Mouse (Mus musculus) hindbrain, embryonic 10.5 days (tissue): Measurements from ENCODE around the gene Rcl1. TPM values are rescaled to one million over a fixed set of nuclear protein-coding genes. Genes with fewer than 3 reads are reported as not detected.

Experiments used
- DNase-seq: peaks from one replicate; pipeline ENCODE4 v3.0.0-alpha.2; 2017; ENCODE audit warnings: low spot score
- H3K27ac ChIP-seq: fragments of 300-500 bp; sonication (generic); 2 replicates; pipeline ENCODE4 v1.5.1; 2016; ENCODE audit warnings: mild to moderate bottlenecking, moderate library complexity
- H3K27me3 ChIP-seq: fragments of 300-500 bp; sonication (generic); 2 replicates; pipeline ENCODE4 v1.6.1; 2016; ENCODE audit warnings: mild to moderate bottlenecking; ENCODE audit not compliant: poor library complexity, insufficient read depth, severe bottlenecking
- H3K36me3 ChIP-seq: fragments of 300-500 bp; sonication (generic); 2 replicates; pipeline ENCODE4 v1.6.1; 2016; ENCODE audit warnings: mild to moderate bottlenecking, moderate library complexity
- H3K4me1 ChIP-seq: fragments of 300-500 bp; sonication (generic); replicated peaks from 2 replicates; pipeline ENCODE4 v1.6.1; 2016; ENCODE audit warnings: mild to moderate bottlenecking
- H3K4me3 ChIP-seq: fragments of 300-500 bp; sonication (generic); 2 replicates; pipeline ENCODE4 v1.5.1; 2016; ENCODE audit warnings: mild to moderate bottlenecking, moderate library complexity
- H3K9me3 ChIP-seq: fragments of 300-500 bp; sonication (generic); 2 replicates; pipeline ENCODE4 v1.6.1; 2016; ENCODE audit warnings: mild to moderate bottlenecking, moderate library complexity
- WGBS: fragments of 180-500 bp; shearing (Covaris S2); methylation state at CpG from one replicate; pipeline ENCODE4 v1.1.7; 2016; 5-methylcytosine and 5-hydroxymethylcytosine counted together
- polyA plus RNA-seq: library from polyadenylated mRNA; unstranded; fragments of >200 nt; fragmentation: Nextera tagmentation; extraction: Ambion mirVana; gene quantifications from 2 replicates; pipeline ENCODE4 v1.2.1, GENCODE M21; 2016

The Rcl1 gene
- polyA plus RNA-seq, 1 experiment from 2014 or later = 57.5 TPM

DNA sequence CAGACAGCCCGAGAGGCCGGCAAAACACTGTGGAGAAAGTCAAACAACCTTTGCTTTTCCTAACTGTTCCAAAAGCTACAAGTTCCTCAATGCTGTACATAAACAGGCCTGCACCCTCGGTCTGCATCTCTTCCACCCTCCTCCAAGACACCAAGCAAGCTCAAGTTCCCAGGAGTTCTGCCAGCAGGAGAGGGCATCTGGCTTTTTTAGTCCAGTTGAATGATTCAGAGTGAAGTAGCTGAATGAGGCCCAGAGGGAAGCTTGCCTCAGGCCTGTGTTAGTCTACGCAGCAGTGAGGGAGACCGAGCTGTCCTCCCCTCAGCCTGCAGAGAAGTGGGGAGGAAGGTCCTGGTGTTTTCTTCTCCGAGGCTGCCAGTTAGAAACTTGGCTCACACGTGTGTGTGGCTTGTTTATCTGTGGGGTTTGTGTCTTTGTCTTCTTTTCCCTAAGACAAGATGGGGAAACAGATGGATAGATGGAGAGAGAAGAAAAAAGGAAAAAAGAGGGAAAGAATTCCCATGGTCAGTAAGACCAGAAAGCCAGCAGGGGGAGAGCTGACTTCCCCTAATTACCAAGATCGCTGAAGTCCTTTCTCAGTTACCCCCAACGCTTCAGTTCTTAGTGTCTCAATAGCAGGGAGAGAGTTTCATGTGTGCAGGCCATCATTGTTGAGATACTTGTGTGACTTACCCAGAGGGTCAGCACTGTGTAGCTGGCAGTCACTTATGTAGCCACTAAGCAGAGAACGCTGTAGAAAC, 38.7 kb downstream of the Rcl1 start:
- Histone ChIP-seq H3K9me3 (no peaks in the 10 kb centered on the region), H3K4me3 (no peak overlapping the region), H3K27ac (no peak overlapping the region), H3K36me3 (peaks cover 54% of the 10 kb centered on the region), H3K4me1 (no peaks in the 10 kb centered on the region), H3K27me3 (no peaks in the 10 kb centered on the region)
- WGBS = 85% methylated on average over 10 of the region's 10 CpGs
- DNase-seq = no peak

DNA sequence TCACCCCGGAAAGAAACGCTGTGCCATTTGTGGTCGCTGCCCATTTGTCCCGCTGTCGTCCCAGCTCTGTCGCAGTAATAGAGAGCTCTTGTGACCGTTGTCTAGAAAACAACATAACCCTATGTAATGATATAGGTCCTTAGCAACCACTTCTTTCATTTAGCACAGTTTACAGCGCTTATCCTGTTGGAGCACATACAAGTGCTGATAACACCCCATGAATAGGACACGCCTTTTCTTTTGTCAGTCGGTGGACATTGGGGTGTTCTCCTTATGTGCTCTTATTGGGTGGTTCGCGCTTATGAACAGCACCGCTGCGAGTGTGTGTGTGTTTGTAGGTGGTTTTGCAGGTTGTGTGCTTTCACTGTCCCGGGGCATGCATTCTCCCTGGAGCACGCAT, 39.8 kb downstream of the Rcl1 start:
- Histone ChIP-seq H3K27ac (no peak overlapping the region), H3K4me3 (no peak overlapping the region), H3K36me3 (peaks cover 56% of the 10 kb centered on the region), H3K4me1 (no peaks in the 10 kb centered on the region), H3K27me3 (no peaks in the 10 kb centered on the region), H3K9me3 (no peaks in the 10 kb centered on the region)
- DNase-seq = no peak
- 95% methylated on average over 16 of the region's 16 CpGs for WGBS

DNA sequence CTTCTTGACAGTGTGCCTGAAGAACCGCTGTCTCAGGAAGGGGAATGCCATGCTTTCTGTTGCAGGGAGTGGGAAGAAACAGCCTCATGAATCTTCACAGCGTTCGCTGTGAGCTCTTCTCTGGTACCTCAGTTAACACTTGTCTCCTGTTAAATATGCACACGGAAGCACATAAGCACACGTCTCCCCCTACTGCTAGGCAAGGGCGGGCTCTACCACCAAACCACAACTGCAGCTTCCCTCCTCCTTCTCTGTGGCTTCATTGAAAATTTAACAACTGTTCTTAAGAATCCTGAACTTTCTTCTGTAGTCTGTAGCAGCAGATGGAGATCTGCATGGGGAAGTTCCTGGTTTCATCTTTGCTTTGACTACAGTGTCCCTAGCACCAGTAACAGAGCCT, 41.1 kb downstream of the Rcl1 start:
- Histone ChIP-seq H3K4me3 (no peak overlapping the region), H3K9me3 (no peaks in the 10 kb centered on the region), H3K4me1 (no peaks in the 10 kb centered on the region), H3K27ac (no peak overlapping the region), H3K27me3 (no peaks in the 10 kb centered on the region), H3K36me3 (peaks cover 56% of the 10 kb centered on the region)
- 90% methylated on average over 6 of the region's 6 CpGs for WGBS
- no peak for DNase-seq

DNA sequence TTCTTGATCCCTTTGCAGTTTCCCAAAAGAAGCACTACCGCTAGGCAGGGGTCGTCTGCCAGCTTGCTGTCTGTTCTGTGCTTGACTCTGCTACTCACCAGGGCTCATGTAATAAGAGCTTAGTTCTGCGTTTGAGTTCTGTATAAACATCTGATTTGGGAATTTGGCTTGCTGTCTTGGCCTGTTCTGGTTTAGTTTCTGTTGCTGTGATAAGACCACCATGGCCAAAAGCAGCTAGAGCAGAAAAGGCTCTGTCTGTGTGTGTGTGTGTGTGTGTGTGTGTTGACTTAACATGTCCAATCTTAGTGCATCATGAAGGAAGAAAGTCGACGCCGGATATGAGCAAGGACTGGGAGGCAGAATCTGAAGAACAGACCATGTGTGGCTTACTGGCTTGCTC, 44.2 kb downstream of the Rcl1 start:
- Histone ChIP-seq H3K9me3 (no peaks in the 10 kb centered on the region), H3K4me1 (0 out of 2 replicates have a peak, but pooled peaks cover 8% of the 10 kb centered on the region), H3K27me3 (no peaks in the 10 kb centered on the region), H3K27ac (no peak overlapping the region), H3K36me3 (peaks cover 40% of the 10 kb centered on the region), H3K4me3 (no peak overlapping the region)
- 91% methylated on average over 6 of the region's 6 CpGs for WGBS
- no peak for DNase-seq

DNA sequence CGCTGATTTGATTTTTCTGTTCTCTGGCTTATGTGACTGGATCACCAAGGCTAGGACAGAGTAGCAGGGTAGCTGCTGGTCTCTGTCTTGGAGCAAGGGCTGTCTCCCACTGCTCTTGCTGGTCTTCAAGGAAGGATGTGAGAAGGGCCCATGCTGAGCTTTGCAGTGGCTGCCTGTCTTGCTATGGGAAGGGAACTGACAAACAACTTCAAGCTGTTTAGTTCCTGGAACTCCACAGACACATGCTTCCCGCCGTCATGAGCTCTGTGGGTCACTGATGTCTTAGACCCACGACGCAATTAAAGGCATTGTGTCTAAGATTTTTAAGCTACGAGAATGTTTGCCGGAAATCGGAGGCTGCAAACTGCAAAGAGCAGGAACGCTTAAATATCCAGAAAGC, 45.6 kb downstream of the Rcl1 start:
- H3K36me3 ChIP-seq = peaks cover 40% of the 10 kb centered on the region
- H3K27me3 ChIP-seq = no peaks in the 10 kb centered on the region
- H3K9me3 ChIP-seq = no peaks in the 10 kb centered on the region
- H3K4me1 ChIP-seq = 0 out of 2 replicates have a peak, but pooled peaks cover 8% of the 10 kb centered on the region
- no peak overlapping the region for H3K4me3 ChIP-seq
- WGBS = 85% methylated on average over 9 of the region's 9 CpGs
- H3K27ac ChIP-seq = no peak overlapping the region
- no peak for DNase-seq

DNA sequence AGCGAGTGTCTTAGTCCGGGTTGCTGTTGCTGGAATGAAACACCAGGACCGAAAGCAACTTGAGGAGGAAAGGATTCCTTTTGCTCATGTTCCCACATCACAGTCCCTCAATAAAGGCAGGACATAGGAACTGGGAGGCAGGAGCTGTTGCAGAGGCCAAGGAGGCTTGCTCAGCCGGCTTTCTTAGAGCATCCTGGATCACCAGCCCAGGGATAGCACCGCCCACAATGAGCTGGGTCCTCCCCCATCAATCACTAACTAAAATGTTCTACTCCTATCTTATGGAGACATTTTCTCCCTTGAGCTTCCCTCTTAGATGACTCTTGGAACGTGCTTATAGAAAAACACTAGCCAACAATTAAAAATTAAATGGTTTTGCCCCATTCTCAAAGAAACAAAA, 48.4 kb downstream of the Rcl1 start:
- Histone ChIP-seq H3K27me3 (no peaks in the 10 kb centered on the region), H3K4me1 (0 out of 2 replicates have a peak, but pooled peaks cover 8% of the 10 kb centered on the region), H3K36me3 (peaks cover 23% of the 10 kb centered on the region), H3K9me3 (no peaks in the 10 kb centered on the region), H3K27ac (no peak overlapping the region), H3K4me3 (no peak overlapping the region)
- no peak for DNase-seq
- 65% methylated on average over 6 of the region's 6 CpGs for WGBS

DNA sequence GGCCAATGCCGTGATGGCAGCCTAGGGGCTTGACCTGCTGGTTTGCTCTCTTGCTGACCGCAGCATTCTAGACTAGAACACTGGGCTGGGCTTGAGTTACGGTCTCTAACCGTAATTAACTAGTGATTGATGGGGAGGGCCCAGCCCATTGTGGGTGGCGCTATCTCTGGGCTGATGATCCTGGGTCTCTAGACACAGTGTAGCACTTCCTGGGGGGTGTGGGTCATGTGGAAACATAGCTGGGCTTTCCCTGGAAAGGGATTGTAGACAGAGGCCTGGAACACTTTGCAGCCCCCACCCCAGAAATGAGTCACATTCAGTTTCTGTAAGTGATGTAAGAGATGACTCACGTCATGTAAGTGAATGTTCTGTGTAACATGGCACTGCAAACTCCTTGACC, 48.9 kb downstream of the Rcl1 start:
- WGBS = 67% methylated on average over 6 of the region's 6 CpGs

DNA sequence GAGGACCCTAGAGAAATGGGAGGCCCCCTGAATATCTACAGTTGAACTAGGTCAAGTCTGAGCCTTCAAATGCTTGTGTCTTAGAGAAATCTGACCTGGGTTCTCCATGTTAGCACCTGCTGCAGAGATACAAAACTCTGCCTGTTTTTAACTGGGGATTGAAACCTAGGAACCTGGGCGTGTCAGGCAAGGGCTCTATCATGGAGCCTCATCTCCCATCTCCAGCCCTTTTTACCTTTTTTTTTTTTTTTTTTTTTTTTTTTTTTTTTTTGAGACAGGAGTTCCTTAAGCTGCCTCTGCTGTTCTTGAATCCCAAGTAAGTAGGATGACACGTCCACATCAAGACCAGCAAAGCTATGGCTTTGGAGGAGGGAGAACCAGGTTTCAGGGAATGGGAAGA, 50.3 kb downstream of the Rcl1 start:
- Histone ChIP-seq H3K4me3 (no peak overlapping the region), H3K27me3 (no peaks in the 10 kb centered on the region), H3K36me3 (0 out of 2 replicates have a peak, but pooled peaks cover 4% of the 10 kb centered on the region), H3K4me1 (0 out of 2 replicates have a peak, but pooled peaks cover 8% of the 10 kb centered on the region), H3K9me3 (no peaks in the 10 kb centered on the region), H3K27ac (no peak overlapping the region)
- WGBS = 88% methylated on average over 2 of the region's 2 CpGs
- DNase-seq = no peak

More for the DNA sequence above, 48.9 kb downstream of the Rcl1 start:
- Histone ChIP-seq H3K27ac (no peak overlapping the region), H3K27me3 (no peaks in the 10 kb centered on the region), H3K4me3 (no peak overlapping the region), H3K9me3 (no peaks in the 10 kb centered on the region), H3K4me1 (0 out of 2 replicates have a peak, but pooled peaks cover 8% of the 10 kb centered on the region), H3K36me3 (peaks cover 18% of the 10 kb centered on the region)
- DNase-seq = no peak

DNA sequence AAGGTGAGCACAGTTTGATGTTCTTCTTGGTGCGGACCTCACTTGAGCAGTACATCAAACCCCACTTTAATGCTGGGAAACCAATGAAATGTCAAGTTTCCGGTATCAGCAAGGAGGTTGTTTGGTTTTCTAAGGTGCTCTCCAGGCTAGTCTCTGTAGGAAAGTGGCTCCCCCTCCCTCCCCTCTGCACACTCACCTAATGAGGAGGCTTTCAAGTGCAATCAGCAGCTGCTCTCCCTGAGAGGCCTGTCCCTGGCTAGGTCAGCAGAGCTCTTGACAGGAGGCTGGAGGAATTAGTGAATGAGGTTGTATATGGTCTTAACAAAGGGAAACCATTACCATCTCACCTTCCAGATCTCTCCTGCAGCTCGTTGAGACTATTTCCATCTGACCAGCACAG, 54.4 kb downstream of the Rcl1 start:
- WGBS = 80% methylated on average over 3 of the region's 3 CpGs
- Histone ChIP-seq H3K27ac (no peak overlapping the region), H3K4me1 (no peaks in the 10 kb centered on the region), H3K4me3 (no peak overlapping the region), H3K36me3 (no peaks in the 10 kb centered on the region), H3K9me3 (no peaks in the 10 kb centered on the region), H3K27me3 (no peaks in the 10 kb centered on the region)
- no peak for DNase-seq

DNA sequence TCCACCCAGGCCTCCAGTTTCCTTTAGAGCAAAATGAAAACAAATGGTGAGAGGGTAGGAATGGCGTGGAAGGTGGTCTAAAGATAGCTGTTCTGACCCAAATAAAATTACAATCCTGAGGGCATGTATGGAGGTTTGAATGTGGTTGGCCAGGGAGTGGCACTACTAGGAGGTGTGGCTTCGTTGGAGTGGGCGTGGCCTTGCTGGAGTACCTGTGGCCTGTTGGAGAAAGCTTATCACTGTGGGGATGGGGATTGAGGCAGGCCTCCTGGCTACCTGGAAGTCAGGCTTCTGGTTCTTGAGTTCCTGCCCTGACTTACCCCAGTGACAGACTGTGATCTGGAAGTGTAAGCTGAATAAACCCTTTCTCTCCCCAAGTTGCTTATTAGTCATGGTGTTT, 55.2 kb downstream of the Rcl1 start:
- no peaks in the 10 kb centered on the region for H3K36me3 ChIP-seq
- no peaks in the 10 kb centered on the region for H3K4me1 ChIP-seq
- no peaks in the 10 kb centered on the region for H3K27me3 ChIP-seq
- 55% methylated on average over 3 of the region's 3 CpGs for WGBS
- H3K27ac ChIP-seq = no peak overlapping the region
- DNase-seq = no peak
- H3K4me3 ChIP-seq = no peak overlapping the region
- H3K9me3 ChIP-seq = no peaks in the 10 kb centered on the region

DNA sequence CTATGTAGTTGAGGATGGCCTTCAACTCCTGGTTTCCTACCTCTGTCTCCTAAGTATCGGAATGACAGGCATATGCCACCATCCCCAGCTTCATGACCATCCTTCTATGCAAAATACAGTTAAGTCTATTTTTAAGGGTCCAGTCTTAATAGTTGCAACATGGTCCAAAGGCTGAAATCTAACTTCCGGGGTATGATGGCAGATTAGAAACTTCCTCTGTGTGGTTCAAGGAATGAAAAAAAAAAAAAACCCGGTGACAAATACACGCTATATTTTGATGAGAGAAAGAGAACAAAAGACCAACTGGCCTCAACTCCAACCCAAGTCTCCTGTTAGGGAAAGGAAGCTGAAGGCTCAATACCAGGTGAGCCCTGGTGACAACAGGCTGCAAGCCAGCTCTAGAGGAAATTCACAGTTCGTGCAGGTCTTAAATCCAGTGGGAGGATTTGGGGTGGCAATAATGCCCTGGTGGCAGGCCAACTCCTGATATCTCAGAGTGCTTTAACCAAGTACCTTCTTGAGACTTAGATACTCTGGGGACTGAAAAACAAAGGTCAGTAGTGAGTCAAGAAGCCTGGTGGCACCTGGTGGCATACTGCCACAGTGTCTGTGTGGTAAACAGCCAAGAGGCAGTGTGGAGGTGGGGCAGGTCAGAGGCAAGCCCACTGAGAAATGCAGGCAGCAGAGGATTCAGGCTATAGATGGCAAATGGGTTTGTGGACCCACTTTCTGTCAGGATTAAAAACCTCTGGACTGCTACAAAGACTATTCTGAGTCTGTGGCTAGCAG, 56.7 kb downstream of the Rcl1 start:
- no peaks in the 10 kb centered on the region for H3K27me3 ChIP-seq

DNA sequence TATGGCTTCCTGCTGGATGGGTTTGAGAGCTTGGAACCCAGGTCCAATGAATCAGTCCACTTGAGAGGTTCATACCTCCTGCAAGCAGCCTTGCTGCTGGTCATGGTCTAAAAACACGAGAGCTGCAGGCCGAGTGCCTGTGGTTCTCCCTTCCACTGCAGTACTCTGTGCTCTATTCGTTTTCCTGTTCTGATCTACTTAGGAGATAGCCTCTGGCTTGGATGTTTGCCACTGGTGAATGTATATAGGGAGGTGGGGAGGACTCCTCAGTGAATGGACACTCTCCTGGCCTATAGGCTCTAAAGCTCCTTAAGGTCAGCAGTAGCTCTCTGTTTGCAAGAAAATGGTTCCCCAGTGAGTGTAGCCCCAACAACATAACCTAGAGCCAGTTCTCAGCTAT, 57.3 kb downstream of the Rcl1 start:
- Histone ChIP-seq H3K9me3 (0 out of 2 replicates have a peak, but pooled peaks cover 3% of the 10 kb centered on the region), H3K27ac (no peak overlapping the region), H3K27me3 (no peaks in the 10 kb centered on the region), H3K4me1 (no peaks in the 10 kb centered on the region), H3K36me3 (no peaks in the 10 kb centered on the region), H3K4me3 (no peak overlapping the region)
- 85% methylated on average over 3 of the region's 3 CpGs for WGBS
- DNase-seq = no peak

More for the DNA sequence above, 56.7 kb downstream of the Rcl1 start:
- Histone ChIP-seq H3K9me3 (no peaks in the 10 kb centered on the region), H3K4me1 (no peaks in the 10 kb centered on the region), H3K4me3 (no peak overlapping the region), H3K27ac (no peak overlapping the region), H3K36me3 (no peaks in the 10 kb centered on the region)
- no peak for DNase-seq
- 89% methylated on average over 5 of the region's 5 CpGs for WGBS
